Comparison of ENCODE assay signal across 11 mouse cellular contexts in genomic region chr4:117855146-117855545, GRCm38 (mm10). TPM values are rescaled to one million over a fixed set of nuclear protein-coding genes. Genes with fewer than 3 reads are reported as not detected.
DNase-seq lines count a peak whose midpoint lies in the region; ATAC-seq lines count a peak whose summit lies in the region.
"Had no signal": no experiment of that assay in that cellular context is flagged by ENCODE, and none has a peak within 500 bp of the region (broad histone marks: within the 10 kb centered on the region; RNA-seq: fewer than 3 reads in every experiment).

No protein-coding gene starts in this region.

- peaks cover under 1% of the 10 kb centered on the region; the same call in 1 of the 2 replicates for H3K4me1 ChIP-seq in hindbrain, embryonic 14.5 days (replicated peaks; ENCODE audit: control insufficient read depth, insufficient read depth, low read length)
- peaks cover 14% of the 10 kb centered on the region for H3K4me1 ChIP-seq in neural tube, embryonic 14.5 days (ENCODE audit: control insufficient read depth, insufficient read depth, low read length)

- no peaks in the 10 kb centered on the region for H3K27me3 ChIP-seq in hindbrain, embryonic 14.5 days (ENCODE audit: control insufficient read depth, insufficient read depth, low read length)
- H3K27me3 ChIP-seq in neural tube, embryonic 14.5 days (ENCODE audit: control insufficient read depth, insufficient read depth, low read length) = no peaks in the 10 kb centered on the region

- H3K4me2 ChIP-seq in hindbrain, embryonic 14.5 days (replicated peaks) = no peak overlapping the region
- no peak overlapping the region for H3K4me2 ChIP-seq in neural tube, embryonic 14.5 days (ENCODE audit: low read depth, low read length)
- H3K4me2 ChIP-seq: liver, embryonic 15.5 days had no signal

- no peak overlapping the region for H3K9ac ChIP-seq in hindbrain, embryonic 14.5 days
- H3K9ac ChIP-seq in neural tube, embryonic 14.5 days (replicated peaks; ENCODE audit: low read depth, low read length) = no peak overlapping the region
- H3K9ac ChIP-seq: liver, embryonic 15.5 days had no signal

- 62% methylated on average over 9 of the region's 9 CpGs for WGBS in hindbrain, embryonic 14.5 days
- whole genome bisulfite sequencing in neural tube, embryonic 14.5 days = 65% methylated on average over 9 of the region's 9 CpGs

- no peaks in the 10 kb centered on the region for H3K36me3 ChIP-seq in hindbrain, embryonic 14.5 days (replicated peaks; ENCODE audit: control insufficient read depth, insufficient read depth)
- no peaks in the 10 kb centered on the region for H3K36me3 ChIP-seq in neural tube, embryonic 14.5 days (ENCODE audit: control insufficient read depth, insufficient read depth, low read length)

- no peaks in the 10 kb centered on the region for H3K9me3 ChIP-seq in hindbrain, embryonic 14.5 days (ENCODE audit: control insufficient read depth, low read length)
- H3K9me3 ChIP-seq in neural tube, embryonic 14.5 days (ENCODE audit: control insufficient read depth, low read length) = no peaks in the 10 kb centered on the region
- H3K9me3 ChIP-seq: G1E; liver, embryonic 15.5 days had no signal

- peak; percentile 57 for DNase-seq in heart, postnatal 4 days
- DNase-seq in heart, postnatal 14 days = no peak
- peak; percentile 76 to 78 for DNase-seq in right cerebral cortex, postnatal 10 days (ENCODE audit: low spot score in 2 of 2)
- DNase-seq in right cerebral cortex, postnatal 25 days = no peak
- no peak for DNase-seq in hindbrain, embryonic 14.5 days (ENCODE audit: low spot score)
- no peak for DNase-seq in urinary bladder, postnatal 4 days (ENCODE audit: low spot score in 2 of 2)
- no peak for DNase-seq in natural killer cell, adult 2 months (ENCODE audit: low spot score in 2 of 2)

- H3K27ac ChIP-seq in hindbrain, embryonic 14.5 days = peak overlapping the region; percentile 68
- peak overlapping the region; percentile 66 for H3K27ac ChIP-seq in neural tube, embryonic 14.5 days (ENCODE audit: low read depth, low read length)
- H3K27ac ChIP-seq: liver, embryonic 15.5 days had no signal

- intact Hi-C loops in heart, postnatal 14 days (cut with DNase I) = no loop called here

- peak; percentile 55; the same call in 1 of the 2 replicates for ATAC-seq in hindbrain, embryonic 14.5 days (ENCODE audit: low FRiP score)
- peak; percentile 45; the same call in 1 of the 2 replicates for ATAC-seq in neural tube, embryonic 14.5 days (ENCODE audit: low read depth)

- no peak overlapping the region for H3K4me3 ChIP-seq in hindbrain, embryonic 14.5 days (replicated peaks; ENCODE audit: low read length)
- H3K4me3 ChIP-seq in neural tube, embryonic 14.5 days (ENCODE audit: low read depth, low read length) = no peak overlapping the region
- H3K4me3 ChIP-seq: liver, embryonic 15.5 days had no signal

RNA-seq across cellular contexts. Expression of gene Ccdc24, which starts 17.2 kb away (rescaled TPM):
- 1 to 10 TPM in 1 of 2 experiments, under 1 TPM in 1; 0.59 to 1.1 TPM for total RNA-seq in heart, postnatal 4 days (2021)
- total RNA-seq in heart, postnatal 14 days (2021) = under 1 TPM; 0.39 to 0.45 TPM
- polyA plus RNA-seq in hindbrain, embryonic 14.5 days (2014; fragmentation: Nextera tagmentation; extraction: Ambion mirVana) = 2.5 and 3.9 TPM in 2 replicates
- polyA plus RNA-seq in neural tube, embryonic 14.5 days (2014; fragmentation: Nextera tagmentation; extraction: Ambion mirVana) = 1.4 and 2.6 TPM in 2 replicates
- total RNA-seq: G1E; monocyte, adult 5-6 weeks had no signal
- polyA plus RNA-seq: G1E had no signal

RNA-seq across cellular contexts. Expression of gene Slc6a9, which starts 20.8 kb away (rescaled TPM):
- 1 to 10 TPM; 3.2 to 4.1 TPM for total RNA-seq in heart, postnatal 4 days (2021)
- 1 to 10 TPM; 2.6 to 4.1 TPM for total RNA-seq in heart, postnatal 14 days (2021)
- 33.7 and 37.1 TPM in 2 replicates for polyA plus RNA-seq in hindbrain, embryonic 14.5 days (2014; fragmentation: Nextera tagmentation; extraction: Ambion mirVana)
- polyA plus RNA-seq in neural tube, embryonic 14.5 days (2014; fragmentation: Nextera tagmentation; extraction: Ambion mirVana) = 32.7 and 42.9 TPM in 2 replicates

RNA-seq across cellular contexts. Expression of gene B4galt2, which starts 28.1 kb away (rescaled TPM):
- total RNA-seq in heart, postnatal 4 days (2021) = 10 to 100 TPM; 19.5 to 21.9 TPM
- total RNA-seq in heart, postnatal 14 days (2021) = 1 to 10 TPM; 7.5 to 8.0 TPM
- polyA plus RNA-seq in hindbrain, embryonic 14.5 days (2014; fragmentation: Nextera tagmentation; extraction: Ambion mirVana) = 78.0 and 81.4 TPM in 2 replicates
- polyA plus RNA-seq in neural tube, embryonic 14.5 days (2014; fragmentation: Nextera tagmentation; extraction: Ambion mirVana) = 68.7 and 73.6 TPM in 2 replicates
- total RNA-seq: monocyte, adult 5-6 weeks had no signal

RNA-seq across cellular contexts. Expression of gene Atp6v0b, which starts 32.0 kb away (rescaled TPM):
- 100 to 1,000 TPM; 115 to 126 TPM for total RNA-seq in heart, postnatal 4 days (2021)
- total RNA-seq in heart, postnatal 14 days (2021) = 100 to 1,000 TPM; 128 to 129 TPM
- 589 and 599 TPM in 2 replicates for polyA plus RNA-seq in hindbrain, embryonic 14.5 days (2014; fragmentation: Nextera tagmentation; extraction: Ambion mirVana)
- polyA plus RNA-seq in neural tube, embryonic 14.5 days (2014; fragmentation: Nextera tagmentation; extraction: Ambion mirVana) = 578 and 652 TPM in 2 replicates

RNA-seq across cellular contexts. Expression of gene Dph2, which starts 36.7 kb away (rescaled TPM):
- total RNA-seq in heart, postnatal 4 days (2021) = 1 to 10 TPM; 4.1 to 5.1 TPM
- 1 to 10 TPM; 2.7 to 2.9 TPM for total RNA-seq in heart, postnatal 14 days (2021)
- polyA plus RNA-seq in hindbrain, embryonic 14.5 days (2014; fragmentation: Nextera tagmentation; extraction: Ambion mirVana) = 22.9 and 25.1 TPM in 2 replicates
- polyA plus RNA-seq in neural tube, embryonic 14.5 days (2014; fragmentation: Nextera tagmentation; extraction: Ambion mirVana) = 21.5 and 22.9 TPM in 2 replicates

Comparison
In these comparisons a context has a peak if more than half of its experiments do, and no peak if none do; other contexts are left out.
1. DNase-seq: peak in heart, postnatal 4 days (single experiment) and right cerebral cortex, postnatal 10 days (2 of 2); none in heart, postnatal 14 days (0 of 2), right cerebral cortex, postnatal 25 days (single experiment), hindbrain, embryonic 14.5 days (single experiment), urinary bladder, postnatal 4 days (0 of 2) and natural killer cell, adult 2 months (0 of 2).